Mouse (Mus musculus) ES-E14 (cell line): ENCODE data around the gene Ank3.

Experiments
- MAFK ChIP-seq: IDR thresholded peaks from 2 replicates; pipeline ENCODE4 v1.6.1; 2014; ENCODE audit warnings: mild to moderate bottlenecking, low read depth, low read length, inconsistent platforms; ENCODE audit not compliant: insufficient read depth
- ZC3H11A ChIP-seq: IDR thresholded peaks from 2 replicates; pipeline ENCODE4 v1.6.1; 2012; ENCODE audit warnings: low read depth, mild to moderate bottlenecking, inconsistent platforms, low read length, borderline replicate concordance

DNA sequence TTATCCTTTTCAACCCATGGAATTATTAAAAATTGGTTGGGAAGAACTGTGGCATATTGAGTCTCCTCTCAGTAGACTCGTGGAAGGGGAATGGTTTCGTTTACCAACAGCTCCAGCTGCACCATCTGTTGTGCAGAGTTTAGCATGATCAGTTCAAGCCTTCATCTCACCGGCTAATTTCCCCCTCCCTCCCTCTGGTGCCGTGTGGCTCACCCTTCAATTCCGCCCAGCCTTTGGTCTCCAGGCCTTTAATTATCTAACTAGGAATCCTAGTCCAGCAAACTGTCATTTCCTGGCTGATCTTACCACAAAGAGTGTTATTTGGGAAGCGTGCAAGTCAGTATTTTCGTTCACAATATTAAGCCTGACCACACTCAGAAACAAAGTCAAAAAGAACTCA lies 393.4 kb downstream of the Ank3 start:
- TF ChIP-seq MAFK (no peak), ZC3H11A (no peak)
